Mouse (Mus musculus) ES-Bruce4 (cell line): ENCODE data around the gene Kif3b. TPM values are rescaled to one million over a fixed set of nuclear protein-coding genes. Genes with fewer than 3 reads are reported as not detected.
"Not testable (repeated sequence)": the region's sequence is repeated elsewhere in the genome, so short reads cannot be mapped to it uniquely, and the experiment has no call there.

Experiments used
- H3K27ac ChIP-seq: 2 replicates; pipeline ENCODE4 v1.5.1; 2012; ENCODE audit warnings: low read length, inconsistent platforms; ENCODE audit not compliant: insufficient read depth
- H3K27me3 ChIP-seq: 2 replicates; pipeline ENCODE4 v1.6.1; 2012; ENCODE audit warnings: mild to moderate bottlenecking, low read length, inconsistent platforms; ENCODE audit not compliant: control insufficient read depth, poor library complexity, insufficient read depth, severe bottlenecking
- H3K36me3 ChIP-seq: 2 replicates; pipeline ENCODE4 v1.6.1; 2012; ENCODE audit warnings: inconsistent platforms, mild to moderate bottlenecking, low read length, moderate library complexity; ENCODE audit not compliant: control insufficient read depth, poor library complexity, insufficient read depth, severe bottlenecking
- H3K4me1 ChIP-seq: one replicate; pipeline ENCODE4 v1.8.1; 2011; ENCODE audit warnings: low read length; ENCODE audit not compliant: control insufficient read depth, insufficient read depth
- H3K4me3 ChIP-seq: 2 replicates; pipeline ENCODE4 v1.5.1; 2011; ENCODE audit warnings: low read depth, mild to moderate bottlenecking, low read length
- H3K9ac ChIP-seq: 2 replicates; pipeline ENCODE4 v1.6.1; 2012; ENCODE audit warnings: low read depth, mild to moderate bottlenecking, inconsistent platforms; ENCODE audit not compliant: poor library complexity, severe bottlenecking
- H3K9me3 ChIP-seq: replicated peaks from 2 replicates; pipeline ENCODE4 v1.6.1; 2012; ENCODE audit warnings: mild to moderate bottlenecking, low read length, inconsistent platforms; ENCODE audit not compliant: control insufficient read depth, poor library complexity, insufficient read depth, severe bottlenecking
- CTCF ChIP-seq: IDR thresholded peaks from one replicate; pipeline ENCODE4 v1.8.1; 2011; ENCODE audit warnings: low read depth, low read length
- EP300 ChIP-seq: IDR thresholded peaks from 2 replicates; pipeline ENCODE4 v1.6.1; 2011; ENCODE audit warnings: low read depth, low read length; ENCODE audit not compliant: insufficient read depth
- POLR2A ChIP-seq: IDR thresholded peaks from one replicate; pipeline ENCODE4 v1.8.1; 2011; ENCODE audit warnings: low read length; ENCODE audit not compliant: insufficient read depth
- polyA plus RNA-seq: library from polyadenylated mRNA; stranded (reverse); fragments of >200 nt; gene quantifications from 2 replicates; pipeline ENCODE4 v1.2.4, GENCODE M21; 2011; ENCODE audit warnings: low read depth; ENCODE audit not compliant: missing spikeins, insufficient read depth, insufficient read length

The Kif3b gene
- polyA plus RNA-seq, 1 experiment, result 16.8 TPM

DNA sequence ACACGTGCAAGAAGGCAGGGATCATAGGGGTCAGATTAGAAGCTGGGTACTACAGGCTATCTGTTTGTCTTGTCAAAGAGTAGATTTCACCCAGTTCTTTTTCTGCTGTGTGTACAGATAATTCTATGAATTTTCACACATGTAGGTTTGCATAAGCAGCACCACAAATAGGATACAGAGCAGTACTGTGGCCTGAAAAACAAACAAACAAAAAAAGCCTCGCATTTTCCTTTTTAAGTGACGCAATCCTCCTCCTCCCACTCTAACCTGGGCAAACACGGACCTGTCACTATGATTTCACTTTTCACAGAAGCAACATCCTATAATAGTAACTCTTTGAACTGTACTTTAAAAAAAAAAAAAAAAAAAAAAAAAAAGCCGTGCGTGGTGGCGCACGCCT is 14.8 kb upstream of the Kif3b start:
- H3K4me3 ChIP-seq, result no peak overlapping the region
- H3K4me1 ChIP-seq, result no peaks in the 10 kb centered on the region
- TF ChIP-seq CTCF (no peak), POLR2A (no peak), EP300 (no peak)
- H3K9ac ChIP-seq, result no peak overlapping the region
- H3K36me3 ChIP-seq, result no peaks in the 10 kb centered on the region
- H3K9me3 ChIP-seq, result no peaks in the 10 kb centered on the region
- H3K27ac ChIP-seq, result no peak overlapping the region
- H3K27me3 ChIP-seq, result no peaks in the 10 kb centered on the region

DNA sequence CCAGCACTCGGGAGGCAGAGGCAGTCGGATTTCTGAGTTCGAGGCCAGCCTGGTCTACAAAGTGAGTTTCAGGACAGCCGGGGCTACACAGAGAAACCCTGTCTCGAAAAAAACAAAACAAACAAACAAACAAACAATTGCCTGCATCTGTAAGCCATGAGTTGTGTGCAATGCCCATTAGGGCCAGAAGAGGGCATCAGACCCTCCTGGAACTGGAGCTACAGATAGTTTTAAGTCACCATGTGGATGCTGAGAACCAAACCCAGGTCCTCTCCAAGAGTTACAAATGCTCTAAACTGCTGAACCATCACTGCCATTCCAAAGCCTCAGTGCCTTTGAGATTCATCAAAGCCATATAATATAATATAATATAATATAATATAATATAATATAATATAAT is 14.4 kb upstream of the Kif3b start:
- H3K9ac ChIP-seq, H3K27ac ChIP-seq, H3K9me3 ChIP-seq, H3K4me1 ChIP-seq, H3K27me3 ChIP-seq, H3K4me3 ChIP-seq, H3K36me3 ChIP-seq: not testable (repeated sequence)

DNA sequence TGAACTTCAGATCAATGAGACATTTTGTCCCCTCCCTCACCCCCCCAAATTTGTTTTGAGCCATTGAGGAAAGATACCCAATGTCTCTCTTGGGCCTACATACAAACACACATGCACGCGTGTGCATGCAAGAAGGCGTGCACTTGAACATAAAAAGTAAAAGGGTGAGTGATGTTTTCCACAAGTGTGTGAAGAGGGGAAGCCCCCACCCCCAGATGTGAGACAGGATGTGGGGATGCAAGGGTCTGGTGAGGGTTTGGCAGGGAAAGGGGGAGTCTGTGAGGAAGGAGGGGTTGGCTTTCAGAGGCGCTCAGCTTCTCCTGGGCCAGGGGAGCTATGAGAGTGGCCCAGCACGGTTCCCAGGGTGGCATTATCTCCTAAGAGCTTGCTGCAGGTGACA is 12.9 kb upstream of the Kif3b start:
- Histone ChIP-seq H3K4me3 (no peak overlapping the region), H3K9ac (no peak overlapping the region), H3K27me3 (no peaks in the 10 kb centered on the region), H3K36me3 (no peaks in the 10 kb centered on the region), H3K27ac (no peak overlapping the region), H3K9me3 (no peaks in the 10 kb centered on the region), H3K4me1 (no peaks in the 10 kb centered on the region)
- no peak for TF ChIP-seq POLR2A
- TF ChIP-seq EP300, result no peak
- no peak for TF ChIP-seq CTCF

DNA sequence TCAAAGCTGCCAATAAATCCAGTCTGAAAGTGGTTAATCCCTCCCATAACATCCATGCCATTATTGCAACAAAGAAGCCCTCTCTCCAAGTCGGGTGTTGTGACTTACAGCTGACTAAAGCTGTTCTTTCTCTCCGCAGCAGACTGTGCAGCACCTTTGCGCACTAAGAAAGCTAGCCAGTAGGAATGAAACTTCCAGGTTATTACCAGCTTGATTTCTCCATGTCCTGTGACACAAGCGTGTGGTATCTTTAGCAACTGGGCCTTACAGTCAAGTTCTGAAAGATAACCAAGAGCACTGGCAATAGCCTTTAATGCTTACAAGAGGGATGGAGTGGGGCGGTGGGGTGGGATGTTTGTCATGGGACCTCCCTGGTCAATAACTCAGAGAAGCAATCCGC is 7.3 kb upstream of the Kif3b start:
- TF ChIP-seq EP300 (no peak), CTCF (no peak)
- Histone ChIP-seq H3K27me3 (no peaks in the 10 kb centered on the region), H3K4me1 (no peaks in the 10 kb centered on the region), H3K9ac (no peak overlapping the region), H3K9me3 (no peaks in the 10 kb centered on the region), H3K36me3 (no peaks in the 10 kb centered on the region), H3K27ac (no peak overlapping the region), H3K4me3 (no peak overlapping the region)

DNA sequence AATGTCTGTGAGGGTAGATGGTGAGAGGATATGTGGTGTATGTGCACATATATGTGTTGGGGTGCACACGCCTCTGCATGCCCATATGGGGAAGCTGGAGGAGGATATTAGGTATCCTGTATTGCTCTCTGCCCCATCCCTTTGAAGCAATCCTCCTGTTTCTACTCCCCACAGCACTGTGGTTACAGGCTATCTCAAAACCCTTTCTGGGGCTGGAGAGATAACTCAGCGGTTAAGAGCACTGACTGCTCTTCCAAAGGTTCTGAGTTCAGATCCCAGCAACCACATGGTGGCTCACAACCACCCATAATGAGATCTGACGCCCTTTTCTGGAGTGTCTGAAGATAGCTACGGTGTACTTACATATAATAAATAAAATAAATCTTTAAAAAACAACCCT is 4.7 kb upstream of the Kif3b start:
- H3K27ac ChIP-seq, result no peak overlapping the region
- no peaks in the 10 kb centered on the region for H3K27me3 ChIP-seq
- TF ChIP-seq EP300, result no peak
- no peak for TF ChIP-seq CTCF
- TF ChIP-seq POLR2A, result no peak
- no peak overlapping the region for H3K9ac ChIP-seq
- H3K4me3 ChIP-seq, result no peak overlapping the region
- H3K9me3 ChIP-seq, result no peaks in the 10 kb centered on the region
- H3K36me3 ChIP-seq, result no peaks in the 10 kb centered on the region
- H3K4me1 ChIP-seq, result no peaks in the 10 kb centered on the region

DNA sequence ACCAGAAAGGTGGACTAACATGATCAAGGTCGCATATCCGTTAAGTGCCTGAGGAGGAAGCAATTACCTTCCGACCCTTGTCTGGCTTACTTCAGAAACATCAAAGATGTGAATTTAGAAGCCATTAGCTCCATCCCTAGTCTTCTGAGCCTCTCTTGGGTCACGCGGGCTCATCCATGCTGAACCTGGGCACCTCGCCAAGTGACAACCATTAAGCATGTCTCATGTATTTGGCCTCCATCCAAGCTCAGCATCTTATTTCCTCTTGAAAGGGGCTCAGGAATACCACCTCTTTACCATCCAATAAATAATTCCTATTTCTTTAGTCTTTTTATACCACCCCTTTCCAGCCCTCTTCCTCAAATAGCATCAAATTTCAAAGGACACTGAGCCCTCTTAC is 3.4 kb upstream of the Kif3b start:
- Histone ChIP-seq H3K27me3 (no peaks in the 10 kb centered on the region), H3K27ac (no peak overlapping the region), H3K9me3 (no peaks in the 10 kb centered on the region), H3K36me3 (no peaks in the 10 kb centered on the region), H3K4me3 (no peak overlapping the region), H3K4me1 (no peaks in the 10 kb centered on the region), H3K9ac (no peak overlapping the region)
- TF ChIP-seq POLR2A (no peak), CTCF (no peak), EP300 (no peak)
